Mouse (Mus musculus): ENCODE measurements around the gene Rsl1d1. TPM values are rescaled to one million over a fixed set of nuclear protein-coding genes. Genes with fewer than 3 reads are reported as not detected.
"Not testable (repeated sequence)": the region's sequence is repeated elsewhere in the genome, so short reads cannot be mapped to it uniquely, and the experiment has no call there.

Rsl1d1 gene
- polyA plus RNA-seq, 1 experiment from 2014 or later = 167 TPM

- H3K4me3 ChIP-seq (replicated peaks; ENCODE audit: low read depth, low read length) = peak overlapping the region; percentile 85
- ATAC-seq (ENCODE audit: low FRiP score, low TSS enrichment) = no peak
- no peaks in the 10 kb centered on the region for H3K9me3 ChIP-seq (ENCODE audit: control insufficient read depth, low read length)
- H3K4me1 ChIP-seq (ENCODE audit: control insufficient read depth, insufficient read depth, low read length) = peaks cover 14% of the 10 kb centered on the region
- H3K27ac ChIP-seq (replicated peaks; ENCODE audit: low read depth, low read length) = peak overlapping the region; percentile 45; the same call in 1 of the 2 replicates
- H3K4me2 ChIP-seq (ENCODE audit: low read length) = peak overlapping the region; percentile 82
- no peaks in the 10 kb centered on the region; the same call in 1 of the 2 replicates for H3K27me3 ChIP-seq (ENCODE audit: control insufficient read depth, insufficient read depth, low read length)
- peak overlapping the region; percentile 74 for H3K9ac ChIP-seq (replicated peaks; ENCODE audit: low read length)
- WGBS = 13% methylated on average over 9 of the region's 9 CpGs
- H3K36me3 ChIP-seq (ENCODE audit: control insufficient read depth, insufficient read depth, low read length) = no peaks in the 10 kb centered on the region
- peak; percentile 14 for DNase-seq
Observed at GRCm38 (mm10) chr16:11175100-11175488, 28.0 kb downstream of the Rsl1d1 start.

- Histone ChIP-seq H3K27ac (replicated peaks; ENCODE audit: low read depth, low read length) (0 out of 2 replicates have a peak overlapping the region, but pooled peaks have one; percentile 45), H3K36me3 (ENCODE audit: control insufficient read depth, insufficient read depth, low read length) (no peaks in the 10 kb centered on the region), H3K9me3 (ENCODE audit: control insufficient read depth, low read length) (no peaks in the 10 kb centered on the region), H3K4me2 (ENCODE audit: low read length) (peak overlapping the region; percentile 82), H3K4me1 (ENCODE audit: control insufficient read depth, insufficient read depth, low read length) (peaks cover 14% of the 10 kb centered on the region), H3K9ac (replicated peaks; ENCODE audit: low read length) (peak overlapping the region; percentile 74; the same call in 1 of the 2 replicates), H3K27me3 (ENCODE audit: control insufficient read depth, insufficient read depth, low read length) (no peaks in the 10 kb centered on the region; the same call in 1 of the 2 replicates), H3K4me3 (replicated peaks; ENCODE audit: low read depth, low read length) (peak overlapping the region; percentile 85)
- ATAC-seq (ENCODE audit: low FRiP score, low TSS enrichment) (no peak), DNase-seq (peak; percentile 77)
- WGBS = 12% methylated on average over 10 of the region's 10 CpGs
Observed at GRCm38 (mm10) chr16:11174671-11175081, 28.5 kb downstream of the Rsl1d1 start.

- Histone ChIP-seq H3K4me3 (replicated peaks; ENCODE audit: low read depth, low read length) (no peak overlapping the region), H3K4me1 (ENCODE audit: control insufficient read depth, insufficient read depth, low read length) (peaks cover 11% of the 10 kb centered on the region), H3K9ac (replicated peaks; ENCODE audit: low read length) (no peak overlapping the region), H3K9me3 (ENCODE audit: control insufficient read depth, low read length) (no peaks in the 10 kb centered on the region), H3K4me2 (ENCODE audit: low read length) (no peak overlapping the region), H3K27me3 (ENCODE audit: control insufficient read depth, insufficient read depth, low read length) (no peaks in the 10 kb centered on the region), H3K36me3 (ENCODE audit: control insufficient read depth, insufficient read depth, low read length) (no peaks in the 10 kb centered on the region), H3K27ac (replicated peaks; ENCODE audit: low read depth, low read length) (no peak overlapping the region)
- 87% methylated on average over 6 of the region's 6 CpGs for WGBS
- DNase-seq (no peak), ATAC-seq (ENCODE audit: low FRiP score, low TSS enrichment) (no peak)
Observed at GRCm38 (mm10) chr16:11171679-11172078, 31.5 kb downstream of the Rsl1d1 start.

GRCm38 (mm10) chr16:11166431-11166830 is 36.7 kb downstream of the Rsl1d1 start:
- H3K4me3 ChIP-seq (replicated peaks; ENCODE audit: low read depth, low read length) = no peak overlapping the region
- H3K9me3 ChIP-seq (ENCODE audit: control insufficient read depth, low read length) = no peaks in the 10 kb centered on the region
- no peak for DNase-seq
- H3K4me2 ChIP-seq (ENCODE audit: low read length) = no peak overlapping the region
- WGBS = 93% methylated on average over 2 of the region's 2 CpGs
- peaks cover 11% of the 10 kb centered on the region; the same call in 1 of the 2 replicates for H3K36me3 ChIP-seq (ENCODE audit: control insufficient read depth, insufficient read depth, low read length)
- H3K4me1 ChIP-seq (ENCODE audit: control insufficient read depth, insufficient read depth, low read length) = no peaks in the 10 kb centered on the region
- no peak overlapping the region for H3K27ac ChIP-seq (replicated peaks; ENCODE audit: low read depth, low read length)
- no peaks in the 10 kb centered on the region for H3K27me3 ChIP-seq (ENCODE audit: control insufficient read depth, insufficient read depth, low read length)
- no peak for ATAC-seq (ENCODE audit: low FRiP score, low TSS enrichment)
- H3K9ac ChIP-seq (replicated peaks; ENCODE audit: low read length) = no peak overlapping the region

GRCm38 (mm10) chr16:11164695-11165255 is 38.4 kb downstream of the Rsl1d1 start:
- Histone ChIP-seq H3K4me1 (ENCODE audit: control insufficient read depth, insufficient read depth, low read length) (no peaks in the 10 kb centered on the region), H3K4me2 (ENCODE audit: low read length) (no peak overlapping the region), H3K27me3 (ENCODE audit: control insufficient read depth, insufficient read depth, low read length) (no peaks in the 10 kb centered on the region), H3K36me3 (ENCODE audit: control insufficient read depth, insufficient read depth, low read length) (peaks cover 13% of the 10 kb centered on the region; the same call in 1 of the 2 replicates), H3K9me3 (ENCODE audit: control insufficient read depth, low read length) (no peaks in the 10 kb centered on the region), H3K4me3 (replicated peaks; ENCODE audit: low read depth, low read length) (no peak overlapping the region), H3K27ac (replicated peaks; ENCODE audit: low read depth, low read length) (no peak overlapping the region), H3K9ac (replicated peaks; ENCODE audit: low read length) (no peak overlapping the region)
- 78% methylated on average over 3 of the region's 3 CpGs for WGBS
- DNase-seq = no peak
- no peak for ATAC-seq (ENCODE audit: low FRiP score, low TSS enrichment)

- 70% methylated on average over 1 of the region's 3 CpGs for WGBS
- not testable (repeated sequence) for ATAC-seq (ENCODE audit: low FRiP score, low TSS enrichment); H3K4me3 ChIP-seq (replicated peaks; ENCODE audit: low read depth, low read length); H3K27ac ChIP-seq (replicated peaks; ENCODE audit: low read depth, low read length); H3K9ac ChIP-seq (replicated peaks; ENCODE audit: low read length); H3K4me2 ChIP-seq (ENCODE audit: low read length); H3K27me3 ChIP-seq (ENCODE audit: control insufficient read depth, insufficient read depth, low read length); H3K4me1 ChIP-seq (ENCODE audit: control insufficient read depth, insufficient read depth, low read length); H3K9me3 ChIP-seq (ENCODE audit: control insufficient read depth, low read length); DNase-seq
- peaks cover 65% of the 10 kb centered on the region for H3K36me3 ChIP-seq (ENCODE audit: control insufficient read depth, insufficient read depth, low read length)
Observed at GRCm38 (mm10) chr16:11157721-11158120, 45.4 kb downstream of the Rsl1d1 start.

GRCm38 (mm10) chr16:11154500-11154899 is 48.6 kb downstream of the Rsl1d1 start:
- no peak for DNase-seq
- no peak overlapping the region for H3K4me2 ChIP-seq (ENCODE audit: low read length)
- no peaks in the 10 kb centered on the region for H3K27me3 ChIP-seq (ENCODE audit: control insufficient read depth, insufficient read depth, low read length)
- no peaks in the 10 kb centered on the region for H3K4me1 ChIP-seq (ENCODE audit: control insufficient read depth, insufficient read depth, low read length)
- peaks cover 69% of the 10 kb centered on the region for H3K36me3 ChIP-seq (ENCODE audit: control insufficient read depth, insufficient read depth, low read length)
- H3K9me3 ChIP-seq (ENCODE audit: control insufficient read depth, low read length) = no peaks in the 10 kb centered on the region
- H3K4me3 ChIP-seq (replicated peaks; ENCODE audit: low read depth, low read length) = no peak overlapping the region
- no peak overlapping the region for H3K27ac ChIP-seq (replicated peaks; ENCODE audit: low read depth, low read length)
- ATAC-seq (ENCODE audit: low FRiP score, low TSS enrichment) = no peak
- no peak overlapping the region for H3K9ac ChIP-seq (replicated peaks; ENCODE audit: low read length)

- not testable (repeated sequence) for H3K4me2 ChIP-seq (ENCODE audit: low read length); H3K4me1 ChIP-seq (ENCODE audit: control insufficient read depth, insufficient read depth, low read length); H3K27ac ChIP-seq (replicated peaks; ENCODE audit: low read depth, low read length); H3K9ac ChIP-seq (replicated peaks; ENCODE audit: low read length); H3K4me3 ChIP-seq (replicated peaks; ENCODE audit: low read depth, low read length); H3K27me3 ChIP-seq (ENCODE audit: control insufficient read depth, insufficient read depth, low read length); H3K9me3 ChIP-seq (ENCODE audit: control insufficient read depth, low read length); ATAC-seq (ENCODE audit: low FRiP score, low TSS enrichment)
- WGBS = 17% methylated on average over 54 of the region's 56 CpGs
- peaks cover 78% of the 10 kb centered on the region for H3K36me3 ChIP-seq (ENCODE audit: control insufficient read depth, insufficient read depth, low read length)
- DNase-seq = peak; percentile 24
Observed at GRCm38 (mm10) chr16:11143706-11144483, 59.2 kb downstream of the Rsl1d1 start.

Measured in midbrain, embryonic 14.5 days (tissue).